Mouse (Mus musculus) midbrain, embryonic 13.5 days (tissue): ENCODE measurements at regions not wholly inside any gene's neighbourhood (a gene's known extent, or its start where the extent isn't known, plus 50 kb on each side); places are given as distances from the start of the nearest gene placed in this dataset.

Experiments
- ATAC-seq: fragments of 200-750 bp; cut with Nextera tagmentation; 2 replicates; pipeline ENCODE4 v1.8.0; 2017; ENCODE audit warnings: mild to moderate bottlenecking, moderate TSS enrichment, moderate library complexity
- H3K27ac ChIP-seq: fragments of 300-500 bp; sonication (generic); 2 replicates; pipeline ENCODE4 v1.5.1; 2015; ENCODE audit warnings: inconsistent platforms, mild to moderate bottlenecking, moderate library complexity
- H3K27me3 ChIP-seq: fragments of 300-500 bp; sonication (generic); 2 replicates; pipeline ENCODE4 v1.6.1; 2015; ENCODE audit warnings: mild to moderate bottlenecking, inconsistent platforms
- H3K36me3 ChIP-seq: fragments of 300-500 bp; sonication (generic); 2 replicates; pipeline ENCODE4 v1.6.1; 2015; ENCODE audit warnings: mild to moderate bottlenecking, inconsistent platforms
- H3K4me1 ChIP-seq: fragments of 300-500 bp; sonication (generic); replicated peaks from 2 replicates; pipeline ENCODE4 v1.6.1; 2015; ENCODE audit warnings: inconsistent platforms
- H3K4me2 ChIP-seq: fragments of 300-500 bp; sonication (generic); replicated peaks from 2 replicates; pipeline ENCODE4 v1.6.1; 2015; ENCODE audit warnings: moderate library complexity, mild to moderate bottlenecking, inconsistent platforms
- H3K4me3 ChIP-seq: fragments of 300-500 bp; sonication (generic); replicated peaks from 2 replicates; pipeline ENCODE4 v1.5.1; 2015; ENCODE audit warnings: mild to moderate bottlenecking, inconsistent platforms
- H3K9ac ChIP-seq: fragments of 300-500 bp; sonication (generic); replicated peaks from 2 replicates; pipeline ENCODE4 v1.6.1; 2015; ENCODE audit warnings: mild to moderate bottlenecking, inconsistent platforms
- H3K9me3 ChIP-seq: fragments of 300-500 bp; sonication (generic); 2 replicates; pipeline ENCODE4 v1.6.1; 2016; ENCODE audit warnings: mild to moderate bottlenecking, inconsistent platforms
- WGBS: fragments of 180-500 bp; shearing (Covaris S2); methylation state at CpG from one replicate; pipeline ENCODE4 v1.1.7; 2015; 5-methylcytosine and 5-hydroxymethylcytosine counted together

DNA sequence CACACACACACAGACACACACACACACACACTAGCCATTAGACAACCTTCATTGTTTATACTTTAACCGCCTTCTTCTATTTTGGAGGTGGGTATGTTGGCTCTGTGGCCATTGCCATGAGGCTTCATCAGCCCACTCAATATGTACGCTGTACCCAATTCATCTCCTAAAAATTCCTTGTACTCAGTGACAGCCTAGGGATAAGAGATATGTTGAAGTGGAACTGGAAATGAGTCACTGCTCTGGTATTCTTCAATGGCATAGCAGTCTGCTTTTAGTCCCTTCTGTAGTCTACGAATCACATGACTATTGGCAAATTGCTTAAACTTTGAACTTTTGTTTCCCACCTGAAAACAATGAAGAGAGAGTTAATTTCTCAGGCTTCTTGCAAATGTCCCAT is 349.6 kb upstream of the Got2 start:
- no peak overlapping the region for H3K27ac ChIP-seq
- no peaks in the 10 kb centered on the region for H3K4me1 ChIP-seq

GRCm38 (mm10) chr8:96230412-96230811 is 342.1 kb upstream of the Got2 start:
- 35% methylated on average over 4 of the region's 4 CpGs for WGBS
- Histone ChIP-seq H3K9ac (no peak overlapping the region), H3K4me2 (no peak overlapping the region), H3K4me1 (no peaks in the 10 kb centered on the region), H3K27ac (no peak overlapping the region), H3K36me3 (no peaks in the 10 kb centered on the region), H3K27me3 (no peaks in the 10 kb centered on the region), H3K4me3 (no peak overlapping the region), H3K9me3 (no peaks in the 10 kb centered on the region)
- ATAC-seq = no peak

More for the DNA sequence above, 349.6 kb upstream of the Got2 start:
- H3K9ac ChIP-seq = no peak overlapping the region
- no peak overlapping the region for H3K4me3 ChIP-seq
- 87% methylated on average over 3 of the region's 3 CpGs for WGBS
- H3K9me3 ChIP-seq = no peaks in the 10 kb centered on the region
- ATAC-seq = no peak
- H3K27me3 ChIP-seq = no peaks in the 10 kb centered on the region
- H3K36me3 ChIP-seq = no peaks in the 10 kb centered on the region
- no peak overlapping the region for H3K4me2 ChIP-seq
